Mouse (Mus musculus): ENCODE data around the gene Capn15. TPM values are rescaled to one million over a fixed set of nuclear protein-coding genes. Genes with fewer than 3 reads are reported as not detected.
A peak's percentile ranks its signal among the peaks of the same experiment; 100 is the strongest.

Capn15 gene
- polyA plus RNA-seq, 1 experiment from 2014 or later, result 23.9 TPM

GRCm38 (mm10) chr17:25962413-25962905, 23.1 kb downstream of the Capn15 start:
- Histone ChIP-seq H3K27ac (replicated peaks) (no peak overlapping the region), H3K9ac (replicated peaks) (no peak overlapping the region), H3K27me3 (no peaks in the 10 kb centered on the region), H3K9me3 (no peaks in the 10 kb centered on the region), H3K4me3 (no peak overlapping the region), H3K36me3 (peaks cover 18% of the 10 kb centered on the region; the same call in 1 of the 2 replicates), H3K4me1 (no peaks in the 10 kb centered on the region), H3K4me2 (replicated peaks) (no peak overlapping the region)
- no peak for ATAC-seq (replicated peaks)
- 94% methylated on average over 7 of the region's 7 CpGs for WGBS

- no peak for ATAC-seq (replicated peaks)
- Histone ChIP-seq H3K4me2 (replicated peaks) (no peak overlapping the region), H3K4me1 (no peaks in the 10 kb centered on the region), H3K36me3 (peaks cover 18% of the 10 kb centered on the region; the same call in 1 of the 2 replicates), H3K27me3 (no peaks in the 10 kb centered on the region), H3K9me3 (no peaks in the 10 kb centered on the region), H3K4me3 (no peak overlapping the region), H3K9ac (replicated peaks) (no peak overlapping the region), H3K27ac (replicated peaks) (no peak overlapping the region)
- WGBS, result 98% methylated on average over 5 of the region's 5 CpGs
Observed at GRCm38 (mm10) chr17:25961566-25961965, 24.0 kb downstream of the Capn15 start.

DNA sequence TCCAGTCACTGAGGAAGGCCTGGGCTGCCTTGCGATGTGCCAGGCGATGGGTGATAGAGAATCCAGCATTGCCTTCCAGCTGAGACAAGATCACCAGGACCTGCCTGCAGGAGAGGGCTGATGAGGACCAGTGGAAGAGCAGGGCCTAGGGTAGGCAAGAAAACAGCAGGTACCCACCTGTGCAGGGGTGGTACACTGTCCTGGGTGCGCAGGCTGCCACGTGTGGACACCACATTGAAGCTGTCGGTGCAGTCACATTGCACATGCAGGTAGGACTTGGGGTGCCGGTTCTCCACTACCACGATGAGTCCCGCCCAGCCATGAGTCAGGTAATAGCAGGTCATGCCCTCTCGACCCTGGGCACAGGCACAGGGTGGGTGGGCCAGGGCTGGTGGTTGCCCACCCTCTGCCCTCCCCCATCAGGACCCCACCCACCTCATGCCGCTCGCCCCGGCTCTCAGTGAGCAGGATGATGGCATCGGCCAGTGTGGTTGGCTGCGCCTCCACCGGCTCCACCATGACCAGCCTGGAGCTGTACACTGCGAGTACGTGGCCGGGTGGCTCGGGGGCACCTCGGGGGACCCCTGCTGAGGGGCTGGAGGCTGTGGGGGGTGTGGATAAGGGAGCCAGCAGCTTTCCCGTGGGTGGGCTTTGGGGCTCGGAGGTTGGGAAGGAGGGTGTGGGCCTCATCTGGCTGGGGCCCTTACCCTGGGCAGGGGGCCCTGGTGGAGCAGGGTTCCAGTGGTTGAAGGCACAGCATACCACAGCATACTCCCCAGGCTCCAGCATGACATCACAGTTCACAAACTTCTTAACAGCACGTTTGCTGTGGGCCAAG, 25.7 kb downstream of the Capn15 start:
- no peak for ATAC-seq (replicated peaks)
- Histone ChIP-seq H3K4me1 (no peaks in the 10 kb centered on the region), H3K36me3 (peaks cover 18% of the 10 kb centered on the region; the same call in 1 of the 2 replicates), H3K9me3 (no peaks in the 10 kb centered on the region), H3K27ac (replicated peaks) (no peak overlapping the region), H3K4me2 (replicated peaks) (no peak overlapping the region), H3K4me3 (no peak overlapping the region), H3K9ac (replicated peaks) (no peak overlapping the region), H3K27me3 (no peaks in the 10 kb centered on the region)
- WGBS, result 93% methylated on average over 23 of the region's 23 CpGs

DNA sequence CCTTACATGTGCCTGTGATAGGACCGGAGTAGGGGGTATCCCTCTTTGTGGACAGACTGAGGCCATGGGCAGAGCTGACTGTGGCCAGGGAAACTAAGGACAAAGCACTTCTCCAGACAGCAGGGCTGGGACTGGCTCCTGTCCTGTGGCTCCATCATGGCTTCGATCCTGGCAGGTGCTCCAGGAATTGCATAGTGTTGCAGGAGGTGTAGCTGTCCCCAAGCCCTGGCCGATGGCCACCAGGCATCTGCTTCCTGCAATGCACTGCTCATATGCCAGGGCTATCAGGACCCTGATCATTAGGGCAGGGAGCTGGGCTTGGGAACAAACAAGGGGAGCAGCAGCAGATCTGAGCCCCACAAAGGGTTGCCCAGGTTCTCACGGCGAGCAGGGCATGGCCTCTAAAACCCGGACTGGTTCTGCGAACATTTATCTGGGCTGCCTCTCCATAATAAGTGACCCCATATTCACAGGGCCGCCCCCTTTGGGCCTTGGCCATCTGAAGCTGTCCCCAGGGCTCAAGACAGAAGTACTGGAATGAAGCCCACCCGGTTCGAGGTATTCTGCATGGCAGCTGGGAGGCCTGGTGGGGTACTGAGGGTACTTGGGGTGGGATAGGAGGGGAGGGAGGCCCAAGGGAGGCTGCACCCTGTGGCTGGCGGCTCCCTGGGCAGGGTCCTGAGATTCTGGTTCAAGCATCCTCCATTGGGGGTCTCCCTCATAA, 26.7 kb downstream of the Capn15 start:
- 91% methylated on average over 11 of the region's 11 CpGs for WGBS
- ATAC-seq (replicated peaks), result no peak
- Histone ChIP-seq H3K4me2 (replicated peaks) (no peak overlapping the region), H3K27ac (replicated peaks) (no peak overlapping the region), H3K9ac (replicated peaks) (no peak overlapping the region), H3K4me1 (no peaks in the 10 kb centered on the region), H3K9me3 (no peaks in the 10 kb centered on the region), H3K4me3 (no peak overlapping the region), H3K36me3 (peaks cover 18% of the 10 kb centered on the region; the same call in 1 of the 2 replicates), H3K27me3 (no peaks in the 10 kb centered on the region)

- 75% methylated on average over 14 of the region's 14 CpGs for WGBS
- Histone ChIP-seq H3K4me3 (no peak overlapping the region), H3K9ac (replicated peaks) (no peak overlapping the region), H3K36me3 (peaks cover 18% of the 10 kb centered on the region; the same call in 1 of the 2 replicates), H3K4me2 (replicated peaks) (no peak overlapping the region), H3K27ac (replicated peaks) (no peak overlapping the region), H3K27me3 (peaks cover 11% of the 10 kb centered on the region), H3K9me3 (no peaks in the 10 kb centered on the region), H3K4me1 (no peaks in the 10 kb centered on the region)
- no peak for ATAC-seq (replicated peaks)
Observed at GRCm38 (mm10) chr17:25957586-25958051, 28.0 kb downstream of the Capn15 start.

GRCm38 (mm10) chr17:25956631-25957030, 29.0 kb downstream of the Capn15 start:
- peaks cover 21% of the 10 kb centered on the region for H3K27me3 ChIP-seq
- H3K9ac ChIP-seq (replicated peaks), result no peak overlapping the region
- H3K4me3 ChIP-seq, result no peak overlapping the region
- 89% methylated on average over 7 of the region's 7 CpGs for WGBS
- peaks cover 14% of the 10 kb centered on the region; the same call in 1 of the 2 replicates for H3K36me3 ChIP-seq
- H3K4me1 ChIP-seq, result peaks cover 6% of the 10 kb centered on the region
- no peaks in the 10 kb centered on the region for H3K9me3 ChIP-seq
- H3K4me2 ChIP-seq (replicated peaks), result no peak overlapping the region
- no peak overlapping the region for H3K27ac ChIP-seq (replicated peaks)
- ATAC-seq (replicated peaks), result no peak

DNA sequence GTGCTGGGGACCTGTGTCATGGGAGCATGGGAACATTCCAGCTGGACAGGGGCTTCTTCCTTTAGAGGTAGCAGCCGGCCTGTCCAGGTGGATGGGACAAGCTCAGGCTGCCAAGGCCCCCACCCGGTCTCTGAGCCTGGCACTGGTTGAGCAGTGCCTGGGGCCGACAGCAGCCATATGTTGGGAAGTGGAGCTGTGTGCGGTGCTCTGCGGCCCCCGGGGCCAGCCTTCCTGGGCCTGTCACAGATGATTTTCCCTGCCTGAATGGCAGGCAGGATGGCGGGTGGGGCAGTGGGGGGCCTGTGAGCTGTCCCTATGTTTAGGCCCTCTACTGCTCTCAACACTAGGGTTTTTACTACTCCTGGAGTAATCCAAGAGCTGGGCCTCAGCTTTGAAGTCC, 29.4 kb downstream of the Capn15 start:
- no peak overlapping the region for H3K9ac ChIP-seq (replicated peaks)
- H3K4me2 ChIP-seq (replicated peaks), result no peak overlapping the region
- ATAC-seq (replicated peaks), result no peak
- no peak overlapping the region for H3K4me3 ChIP-seq
- H3K27ac ChIP-seq (replicated peaks), result no peak overlapping the region
- no peaks in the 10 kb centered on the region for H3K9me3 ChIP-seq
- peaks cover 25% of the 10 kb centered on the region for H3K27me3 ChIP-seq
- 61% methylated on average over 7 of the region's 7 CpGs for WGBS
- H3K4me1 ChIP-seq, result peaks cover 10% of the 10 kb centered on the region
- H3K36me3 ChIP-seq, result peaks cover 14% of the 10 kb centered on the region; the same call in 1 of the 2 replicates

DNA sequence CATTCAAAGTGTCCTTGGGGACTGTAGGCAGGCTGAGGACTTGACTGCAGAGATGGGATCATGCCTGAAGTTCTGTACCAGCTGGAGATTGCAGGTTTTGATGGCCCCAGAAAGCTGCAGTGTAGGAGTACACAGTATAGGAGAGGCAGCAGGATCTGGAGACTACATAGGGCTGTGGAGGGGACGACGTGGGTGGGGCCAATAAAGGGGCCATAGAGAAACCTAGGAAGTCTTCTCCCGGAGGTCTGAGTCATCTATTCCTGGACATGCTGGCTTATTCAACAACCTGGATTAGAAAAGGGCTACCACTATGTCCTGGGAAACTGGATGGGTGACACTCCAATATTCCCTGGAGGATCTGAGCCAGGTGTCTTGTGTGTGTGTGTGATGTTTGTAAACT, 29.9 kb downstream of the Capn15 start:
- peaks cover 12% of the 10 kb centered on the region; the same call in 1 of the 2 replicates for H3K36me3 ChIP-seq
- no peak overlapping the region for H3K4me2 ChIP-seq (replicated peaks)
- peaks cover 12% of the 10 kb centered on the region for H3K4me1 ChIP-seq
- H3K27ac ChIP-seq (replicated peaks), result no peak overlapping the region
- H3K9ac ChIP-seq (replicated peaks), result no peak overlapping the region
- H3K27me3 ChIP-seq, result peaks cover 30% of the 10 kb centered on the region
- no peak for ATAC-seq (replicated peaks)
- no peaks in the 10 kb centered on the region for H3K9me3 ChIP-seq
- 89% methylated on average over 3 of the region's 3 CpGs for WGBS
- no peak overlapping the region for H3K4me3 ChIP-seq

DNA sequence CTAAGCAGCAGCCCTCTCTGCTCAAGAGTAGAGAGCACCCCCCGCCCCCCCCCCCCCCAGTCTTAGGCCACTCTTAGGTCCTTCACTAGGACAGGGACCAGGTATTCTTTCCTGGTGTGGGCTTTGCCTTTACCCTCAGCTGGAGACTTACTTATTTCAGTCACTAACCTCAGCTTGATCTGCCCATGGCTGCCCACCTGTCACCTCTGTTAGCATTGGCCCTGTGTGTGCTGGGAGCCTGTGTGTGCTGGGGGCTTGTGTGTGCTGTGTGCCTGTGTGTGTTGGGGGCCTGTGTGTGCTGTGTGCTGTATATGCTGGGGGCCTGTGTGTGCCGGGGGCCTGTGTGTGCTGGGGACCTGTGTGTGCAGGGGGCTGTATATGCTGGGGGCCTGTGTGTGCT, 30.9 kb downstream of the Capn15 start:
- H3K9me3 ChIP-seq, result no peaks in the 10 kb centered on the region
- H3K4me1 ChIP-seq, result peaks cover 12% of the 10 kb centered on the region
- H3K9ac ChIP-seq (replicated peaks), result no peak overlapping the region
- H3K27ac ChIP-seq (replicated peaks), result no peak overlapping the region
- no peak overlapping the region for H3K4me3 ChIP-seq
- peaks cover 5% of the 10 kb centered on the region; the same call in 1 of the 2 replicates for H3K36me3 ChIP-seq
- no peak for ATAC-seq (replicated peaks)
- peaks cover 38% of the 10 kb centered on the region for H3K27me3 ChIP-seq
- WGBS, result 96% methylated on average over 2 of the region's 2 CpGs
- H3K4me2 ChIP-seq (replicated peaks), result no peak overlapping the region

- Histone ChIP-seq H3K4me1 (peaks cover 12% of the 10 kb centered on the region), H3K27ac (replicated peaks) (no peak overlapping the region), H3K27me3 (peaks cover 38% of the 10 kb centered on the region), H3K4me2 (replicated peaks) (no peak overlapping the region), H3K9me3 (no peaks in the 10 kb centered on the region), H3K9ac (replicated peaks) (no peak overlapping the region), H3K36me3 (no peaks in the 10 kb centered on the region), H3K4me3 (no peak overlapping the region)
- WGBS, result 69% methylated on average over 5 of the region's 5 CpGs
- ATAC-seq (replicated peaks), result no peak
Observed at GRCm38 (mm10) chr17:25953161-25953560, 32.4 kb downstream of the Capn15 start.

DNA sequence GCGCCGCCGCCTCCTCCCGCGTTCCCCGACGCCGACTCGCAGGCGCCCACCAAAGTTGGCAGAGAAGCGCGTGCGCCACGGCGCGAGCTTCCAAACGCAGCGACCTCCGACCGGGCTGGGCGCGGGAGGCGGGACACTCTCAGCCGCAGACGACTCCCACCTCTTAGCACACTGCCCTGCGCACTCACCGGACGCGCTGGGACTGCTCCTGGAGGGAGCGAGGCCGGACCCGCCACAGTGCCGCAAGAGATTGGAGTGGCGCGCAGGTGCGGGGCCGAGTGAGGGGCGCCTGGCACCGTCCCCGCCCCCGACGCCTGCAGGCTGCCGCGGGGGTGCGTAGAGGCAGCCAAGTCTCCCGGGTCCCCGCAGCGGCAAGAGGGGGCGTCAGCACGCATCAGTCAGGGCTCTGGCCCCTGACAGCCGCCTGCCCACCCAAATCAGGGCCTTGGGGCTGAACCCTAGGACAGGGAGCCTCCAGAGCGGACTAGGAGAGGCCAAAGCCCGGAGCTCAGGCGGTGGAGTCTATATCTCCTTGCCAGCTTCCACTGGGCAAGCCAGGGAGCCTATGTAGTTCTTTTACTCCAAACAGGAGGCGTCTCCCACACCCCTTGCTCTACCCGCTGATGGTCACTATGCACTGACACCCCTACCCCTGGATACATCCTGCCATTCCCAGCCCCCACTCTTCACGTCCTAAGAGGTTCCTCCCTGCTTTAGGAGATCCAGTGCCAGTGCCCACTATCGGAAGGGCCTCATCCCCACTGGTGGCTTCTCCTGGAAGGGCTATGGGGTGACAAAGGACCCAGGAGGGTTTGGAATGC, 33.6 kb downstream of the Capn15 start, which contains the start of gene A930017K11Rik:
TSS of gene A930017K11Rik (minus strand) at position 763 of the 821 bp plus-strand sequence.
- H3K27ac ChIP-seq (replicated peaks), result no peak within 1 kb of the TSS
- no peak for ATAC-seq (replicated peaks)
- 1% methylated on average over 58 of the region's 58 CpGs for WGBS
- no peak within 1 kb of the TSS for H3K9ac ChIP-seq (replicated peaks)
- no peaks in the 10 kb centered on the region for H3K9me3 ChIP-seq
- no peaks in the 10 kb centered on the region for H3K36me3 ChIP-seq
- peak within 1 kb of the TSS; percentile 32 for H3K4me3 ChIP-seq
- H3K4me2 ChIP-seq (replicated peaks), result peak within 1 kb of the TSS; percentile 49
- H3K4me1 ChIP-seq, result peaks cover 12% of the 10 kb centered on the region
- peaks cover 38% of the 10 kb centered on the region for H3K27me3 ChIP-seq
